Mouse (Mus musculus) gastrocnemius, postnatal 25 days (tissue): ENCODE measurements around the gene Apba3. TPM values are rescaled to one million over a fixed set of nuclear protein-coding genes. Genes with fewer than 3 reads are reported as not detected.

Experiments used
- DNase-seq: peaks from one replicate; pipeline ENCODE4 v3.0.0; 2022
- total RNA-seq, 2 experiments: library from RNA; stranded (reverse); gene quantifications; 1 replicate in 1 of 2; 2 replicates in 1 of 2; pipeline ENCODE4 v1.2.3; 2021

Gene Apba3
- total RNA-seq, 2 experiments from 2014 or later = 102 to 106 TPM

GRCm38 (mm10) chr10:81249442-81249841, 17.3 kb upstream of the Apba3 start:
- no peak for DNase-seq

GRCm38 (mm10) chr10:81252424-81253419, 14.0 kb upstream of the Apba3 start, which contains the start of gene Matk:
Matk (plus strand) TSS chr10:81252935.
- DNase-seq = no peak

DNA sequence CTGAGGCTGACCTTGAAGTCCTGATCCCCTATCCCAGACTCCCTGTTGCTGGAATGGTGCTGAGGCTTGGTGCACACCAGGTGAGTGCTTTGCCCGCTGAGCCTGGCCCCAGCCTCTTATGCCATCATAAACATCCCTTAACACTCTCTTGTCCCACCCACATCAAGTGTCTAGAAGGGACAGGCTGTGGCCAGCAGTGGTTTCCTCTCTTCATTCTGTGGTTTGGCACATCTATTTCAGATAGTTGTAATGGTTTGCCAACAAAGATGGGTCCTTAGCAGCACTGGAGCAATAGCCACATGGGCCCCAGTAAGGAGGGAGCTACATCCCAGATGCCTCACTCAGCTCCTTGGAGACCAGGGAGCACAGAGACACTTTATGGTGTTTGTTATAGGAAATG, 11.9 kb upstream of the Apba3 start:
- DNase-seq = no peak

DNA sequence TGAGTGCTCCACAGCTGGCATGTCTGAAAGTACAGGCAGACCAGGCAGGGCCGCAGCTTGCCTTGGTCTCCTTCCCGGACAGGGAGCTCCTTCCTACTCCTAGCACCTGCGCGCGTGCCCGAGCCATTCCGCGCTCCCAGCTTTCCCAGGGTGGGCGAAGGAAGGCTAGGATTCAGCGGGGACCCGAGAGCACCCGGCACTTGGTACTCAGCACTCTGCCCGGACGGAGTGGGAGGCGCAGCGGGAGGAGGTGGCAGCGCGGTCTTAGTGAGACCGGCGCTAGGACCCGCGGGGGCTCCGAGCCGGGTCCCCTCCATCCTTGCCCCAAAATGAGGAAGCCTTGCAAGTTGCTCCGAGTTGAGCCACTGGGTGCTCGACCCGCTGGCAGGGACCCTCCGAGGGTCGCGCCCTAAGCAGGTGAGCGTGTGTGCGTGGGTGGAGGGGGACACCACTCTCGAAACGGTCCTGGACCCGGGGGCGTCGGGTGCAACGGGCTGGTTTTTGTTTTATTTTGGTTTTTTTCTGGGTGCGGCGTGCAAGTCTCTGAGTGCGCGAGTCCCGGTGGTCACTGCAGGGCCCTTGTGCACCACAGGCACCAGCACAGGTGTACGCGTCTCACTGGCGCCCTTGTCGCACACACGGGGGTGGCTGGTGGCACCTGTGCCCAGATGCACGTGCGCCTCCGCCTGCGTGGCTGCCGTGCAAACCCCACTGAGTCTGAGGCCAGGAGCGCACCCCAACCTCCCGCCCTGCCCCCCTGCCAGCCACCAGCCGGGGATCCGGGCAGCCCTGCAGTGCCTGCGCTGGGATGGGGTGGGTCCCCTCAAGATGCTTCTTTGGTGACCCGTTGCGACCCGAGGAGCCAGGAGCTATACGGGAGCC, 9.4 kb upstream of the Apba3 start:
- DNase-seq = no peak

DNA sequence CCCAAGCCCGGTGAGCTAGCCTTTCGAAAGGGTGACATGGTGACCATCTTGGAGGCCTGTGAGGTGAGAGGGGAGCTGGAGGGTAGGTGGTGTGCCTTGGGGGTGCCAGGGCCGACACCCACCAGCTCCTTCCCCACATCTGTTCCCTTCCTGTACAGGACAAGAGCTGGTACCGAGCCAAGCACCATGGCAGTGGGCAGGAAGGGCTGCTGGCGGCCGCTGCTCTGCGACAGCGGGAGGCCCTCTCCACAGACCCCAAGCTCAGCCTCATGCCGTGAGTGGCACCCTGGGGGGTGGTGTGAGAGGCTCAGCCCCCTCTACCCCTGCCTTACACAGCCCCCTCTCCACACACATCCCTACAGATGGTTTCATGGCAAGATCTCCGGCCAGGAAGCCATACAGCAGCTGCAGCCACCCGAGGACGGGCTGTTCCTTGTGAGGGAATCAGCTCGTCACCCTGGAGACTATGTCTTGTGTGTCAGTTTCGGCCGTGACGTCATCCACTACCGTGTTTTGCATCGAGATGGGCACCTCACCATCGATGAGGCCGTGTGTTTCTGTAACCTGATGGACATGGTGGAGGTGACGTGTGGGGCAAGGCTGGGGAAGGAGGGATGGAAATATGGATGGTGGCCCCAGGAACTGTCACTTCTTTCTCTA, 7.4 kb upstream of the Apba3 start:
- DNase-seq = no peak

GRCm38 (mm10) chr10:81261025-81261424, 5.7 kb upstream of the Apba3 start:
- DNase-seq = no peak

DNA sequence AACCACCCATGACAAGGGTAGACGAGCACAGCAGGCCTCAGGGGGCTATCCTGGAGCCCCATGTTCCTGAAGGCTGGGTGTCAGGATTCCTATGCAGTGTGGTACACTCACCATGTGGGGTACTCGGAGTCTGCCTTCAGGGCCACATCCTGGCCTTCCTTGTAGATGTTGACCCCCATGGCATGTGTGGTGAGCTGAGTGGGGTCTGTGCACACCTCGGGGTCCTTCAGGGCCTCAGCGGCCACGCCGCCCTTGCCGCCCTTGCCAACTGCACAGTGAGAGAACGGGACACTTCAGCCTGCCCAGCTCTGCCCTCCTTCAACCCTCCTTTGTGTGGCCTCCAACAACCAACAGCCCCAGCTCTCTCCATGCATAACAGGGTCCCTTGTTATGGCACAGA, 1.2 kb upstream of the Apba3 start:
- DNase-seq = no peak

DNA sequence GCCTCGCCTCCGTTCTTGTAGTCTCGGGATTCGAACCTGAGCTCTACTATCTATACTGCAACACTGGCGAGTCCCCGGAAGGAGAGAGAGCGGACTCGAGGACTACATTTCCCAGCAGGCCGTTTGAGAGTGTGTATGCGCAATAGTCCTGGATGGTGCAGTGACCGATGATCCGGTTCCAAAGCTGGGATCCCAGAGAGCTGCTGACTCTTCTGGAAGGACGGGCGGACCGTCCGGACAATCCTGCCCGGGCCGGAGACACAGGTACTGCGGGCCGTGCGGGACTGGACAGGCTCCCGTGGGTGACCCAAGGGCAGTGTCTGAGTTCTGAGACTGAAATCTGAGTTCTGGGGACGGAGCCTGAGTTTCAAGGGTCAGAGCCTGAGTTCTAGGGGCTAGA, 1.3 kb downstream of the Apba3 start:
- DNase-seq = peak; percentile 87

- DNase-seq = no peak
These were observed 2.1 kb downstream of the Apba3 start for GRCm38 (mm10) chr10:81268643-81269412.

GRCm38 (mm10) chr10:81272356-81272755, 5.6 kb downstream of the Apba3 start:
- DNase-seq = no peak

- DNase-seq = no peak
These were observed 7.1 kb downstream of the Apba3 start for GRCm38 (mm10) chr10:81273842-81274241.

DNA sequence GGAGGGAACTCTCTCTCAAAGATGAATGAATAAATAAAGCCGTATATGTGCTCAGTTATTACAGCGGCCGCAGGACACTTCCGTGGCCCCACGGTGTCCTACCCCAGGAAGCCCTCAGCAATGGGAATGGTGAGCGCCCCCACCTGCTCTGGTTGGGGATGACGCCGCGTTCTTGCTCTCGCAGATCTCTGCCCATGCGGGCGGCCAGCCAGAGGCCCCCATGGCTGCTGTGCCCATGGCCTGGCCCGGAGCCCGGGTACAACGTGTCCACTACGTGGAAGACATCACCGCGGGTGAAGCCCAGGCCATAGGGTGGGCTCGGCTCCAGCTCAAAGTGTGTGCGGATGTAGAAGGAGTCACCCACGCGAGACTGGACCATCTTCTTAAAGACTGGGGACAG, 10.9 kb downstream of the Apba3 start:
- DNase-seq = no peak

DNA sequence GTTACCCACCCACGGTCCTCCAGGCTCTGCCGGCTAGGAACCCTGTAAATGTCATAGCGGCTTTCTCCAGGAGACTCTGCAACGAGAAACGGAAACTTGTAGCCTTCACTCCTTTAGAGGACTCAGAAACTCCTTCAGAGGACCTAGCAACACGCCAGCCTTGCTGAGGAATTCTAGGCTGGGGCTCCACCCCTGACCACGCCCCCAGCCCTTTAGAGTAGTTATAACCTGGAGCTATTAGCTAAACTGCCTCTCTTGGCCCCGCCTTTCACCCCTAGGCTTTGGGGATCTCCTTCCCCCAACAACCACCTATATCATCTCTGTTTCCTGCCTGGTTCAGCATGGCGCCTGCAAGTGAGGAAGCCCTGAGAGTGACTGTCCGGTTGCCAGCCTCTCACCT, 12.7 kb downstream of the Apba3 start:
- DNase-seq = no peak

- DNase-seq = no peak
These were observed 17.4 kb downstream of the Apba3 start for GRCm38 (mm10) chr10:81284189-81284588.

DNA sequence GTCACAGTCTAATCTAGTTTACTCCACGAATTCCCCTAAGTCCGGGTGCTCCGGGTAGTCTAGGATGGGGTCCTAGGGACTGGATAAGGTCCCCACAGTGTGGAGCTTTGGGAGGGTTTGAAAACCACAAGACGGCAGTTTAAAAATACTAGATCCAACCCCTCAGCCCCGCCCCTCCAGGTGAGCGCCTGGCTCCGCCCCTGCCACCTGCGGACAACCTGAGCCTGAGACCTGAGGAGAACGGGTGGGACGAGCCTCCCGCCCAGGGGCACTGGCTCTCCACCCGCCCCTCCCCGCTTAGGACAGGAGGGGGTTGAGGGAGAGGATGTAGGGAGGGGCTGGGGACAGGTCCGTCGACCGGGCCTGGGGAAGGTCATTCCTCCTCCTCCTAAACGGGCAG, 18.0 kb downstream of the Apba3 start:
- DNase-seq = no peak

DNA sequence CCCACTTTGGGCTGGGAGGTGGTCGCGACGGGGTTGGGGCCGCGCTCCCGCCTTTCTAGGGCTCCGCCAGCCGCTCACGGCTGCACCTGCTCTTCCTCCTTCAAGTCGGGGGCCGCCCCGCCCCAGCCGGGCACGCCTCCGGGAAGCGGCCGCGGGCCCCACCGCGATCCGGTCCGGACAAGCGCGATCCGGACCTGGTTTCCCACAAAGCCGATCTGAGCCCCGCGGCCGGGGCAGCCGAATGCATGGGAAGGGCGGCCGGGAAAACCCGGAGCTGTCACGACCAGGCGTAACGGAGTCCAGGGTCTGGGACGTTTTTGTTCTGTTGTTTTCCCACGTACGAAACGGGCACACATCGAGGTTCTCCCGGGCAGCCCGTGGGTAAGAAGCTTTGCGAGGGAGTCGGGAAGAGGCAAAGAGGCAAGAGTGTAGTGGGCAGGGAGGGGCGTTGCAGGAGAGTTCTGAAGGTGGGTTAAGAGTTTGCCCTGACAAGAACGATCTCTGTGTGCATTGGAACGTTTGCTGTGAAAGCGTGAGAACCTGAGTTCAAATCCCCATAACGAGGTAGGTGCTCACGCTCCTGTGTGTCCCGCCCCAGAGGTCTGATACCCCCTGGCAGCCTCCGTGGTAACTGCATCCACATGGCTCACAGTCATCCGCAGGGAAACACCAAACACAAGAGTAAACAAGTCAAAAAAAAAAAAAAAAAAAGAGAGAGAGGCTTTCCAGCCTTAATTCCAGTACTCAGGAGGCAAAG, 19.1 kb downstream of the Apba3 start:
- peak; percentile 84 for DNase-seq

- no peak for DNase-seq
These were observed 19.8 kb downstream of the Apba3 start for GRCm38 (mm10) chr10:81286586-81286985.

DNA sequence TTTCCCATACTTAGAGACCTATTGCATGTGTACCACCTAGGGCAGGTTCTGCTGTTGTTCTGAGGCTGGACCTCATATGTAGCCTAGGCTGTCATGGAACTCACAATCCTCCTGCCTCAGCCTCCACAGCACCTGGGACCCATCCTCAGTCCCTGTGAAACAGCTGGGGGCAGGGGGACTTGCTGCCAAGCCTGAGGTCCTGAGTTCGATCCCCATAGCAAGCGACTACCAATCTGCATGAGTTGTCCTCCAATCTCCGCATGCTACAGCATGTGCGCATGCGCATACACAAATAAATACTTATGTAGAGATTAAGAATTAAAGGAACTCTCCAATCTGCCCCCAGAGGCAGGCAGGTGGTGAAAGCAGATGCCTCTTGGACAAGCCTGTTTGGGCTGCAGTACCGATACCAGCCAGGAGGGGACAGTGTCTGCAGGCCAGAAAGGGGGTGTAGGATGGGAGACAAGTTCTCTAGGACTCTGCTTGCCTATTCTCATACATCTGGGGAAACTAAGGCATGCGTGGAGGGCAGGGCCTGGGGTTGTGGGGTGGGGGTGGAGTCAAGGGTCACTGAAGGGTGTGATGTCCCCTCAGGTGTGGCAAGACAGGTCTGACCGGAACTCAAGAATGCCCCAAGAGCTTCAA, 20.9 kb downstream of the Apba3 start:
- DNase-seq = no peak

- no peak for DNase-seq
These were observed 21.8 kb downstream of the Apba3 start for GRCm38 (mm10) chr10:81288601-81289000.

- no peak for DNase-seq
These were observed 22.5 kb downstream of the Apba3 start for GRCm38 (mm10) chr10:81289278-81289677.
